Mouse (Mus musculus) kidney, embryonic 15.5 days (tissue): ENCODE data around the gene Endod1. TPM values are rescaled to one million over a fixed set of nuclear protein-coding genes. Genes with fewer than 3 reads are reported as not detected.

Source experiments
- ATAC-seq: fragments of 200-750 bp; cut with Nextera tagmentation; replicated peaks from 2 replicates; pipeline ENCODE4 v1.8.0; 2017; ENCODE audit warnings: moderate TSS enrichment; ENCODE audit not compliant: low FRiP score
- H3K27ac ChIP-seq: fragments of 300-500 bp; sonication (generic); 2 replicates; pipeline ENCODE4 v1.5.1; 2015; ENCODE audit warnings: mild to moderate bottlenecking, inconsistent platforms
- H3K27me3 ChIP-seq: fragments of 300-500 bp; sonication (generic); 2 replicates; pipeline ENCODE4 v1.6.1; 2015; ENCODE audit warnings: inconsistent platforms
- H3K36me3 ChIP-seq: fragments of 300-500 bp; sonication (generic); 2 replicates; pipeline ENCODE4 v1.6.1; 2015; ENCODE audit warnings: inconsistent platforms
- H3K4me1 ChIP-seq: fragments of 300-500 bp; sonication (generic); 2 replicates; pipeline ENCODE4 v1.6.1; 2015; ENCODE audit warnings: inconsistent platforms
- H3K4me2 ChIP-seq: fragments of 300-500 bp; sonication (generic); 2 replicates; pipeline ENCODE4 v1.6.1; 2015; ENCODE audit warnings: moderate library complexity, mild to moderate bottlenecking, inconsistent platforms
- H3K4me3 ChIP-seq: fragments of 300-500 bp; sonication (generic); replicated peaks from 2 replicates; pipeline ENCODE4 v1.5.1; 2015; ENCODE audit warnings: mild to moderate bottlenecking, inconsistent platforms
- H3K9ac ChIP-seq: fragments of 300-500 bp; sonication (generic); 2 replicates; pipeline ENCODE4 v1.6.1; 2015; ENCODE audit warnings: mild to moderate bottlenecking, inconsistent platforms
- H3K9me3 ChIP-seq: fragments of 300-500 bp; sonication (generic); replicated peaks from 2 replicates; pipeline ENCODE4 v1.6.1; 2016; ENCODE audit warnings: inconsistent platforms
- WGBS: fragments of 180-500 bp; shearing (Covaris S2); methylation state at CpG from one replicate; pipeline ENCODE4 v1.1.7; 2015; ENCODE audit warnings: mixed read lengths; 5-methylcytosine and 5-hydroxymethylcytosine counted together
- polyA plus RNA-seq: library from polyadenylated mRNA; unstranded; fragments of >200 nt; fragmentation: Nextera tagmentation; extraction: Ambion mirVana; gene quantifications from 2 replicates; pipeline ENCODE4 v1.2.1, GENCODE M21; 2015

Endod1 gene
- polyA plus RNA-seq, 1 experiment from 2014 or later = 13.3 TPM

DNA sequence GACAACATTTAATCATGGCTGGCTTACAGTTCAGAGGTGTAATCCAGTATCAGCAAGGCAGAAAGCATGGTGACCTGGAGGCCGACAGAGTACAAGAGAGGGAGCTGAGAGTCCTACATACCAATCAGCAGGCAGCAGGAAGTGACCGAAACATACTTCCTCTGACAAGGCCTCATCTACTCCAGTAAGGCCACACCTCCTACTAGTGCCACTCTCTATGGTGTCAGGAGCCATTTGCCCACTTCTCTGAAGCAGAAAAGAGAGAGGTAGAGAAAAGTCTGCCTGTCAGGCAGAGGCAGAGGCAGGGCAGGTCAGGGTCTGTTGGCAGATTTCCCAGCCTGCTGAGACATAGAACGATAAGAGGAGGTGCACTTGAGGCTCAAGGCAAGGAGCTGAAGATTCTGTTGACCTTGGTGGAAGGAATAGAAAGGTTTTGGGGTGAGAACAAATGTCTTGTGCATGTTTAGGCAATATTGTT lies 10.6 kb upstream of the Endod1 start:
- H3K4me3 ChIP-seq = no peak overlapping the region
- H3K36me3 ChIP-seq = no peaks in the 10 kb centered on the region
- no peaks in the 10 kb centered on the region for H3K9me3 ChIP-seq
- no peaks in the 10 kb centered on the region for H3K27me3 ChIP-seq
- WGBS = 78% methylated on average over 3 of the region's 3 CpGs
- no peaks in the 10 kb centered on the region for H3K4me1 ChIP-seq
- H3K9ac ChIP-seq = no peak overlapping the region
- no peak overlapping the region for H3K4me2 ChIP-seq
- H3K27ac ChIP-seq = no peak overlapping the region
- no peak for ATAC-seq

DNA sequence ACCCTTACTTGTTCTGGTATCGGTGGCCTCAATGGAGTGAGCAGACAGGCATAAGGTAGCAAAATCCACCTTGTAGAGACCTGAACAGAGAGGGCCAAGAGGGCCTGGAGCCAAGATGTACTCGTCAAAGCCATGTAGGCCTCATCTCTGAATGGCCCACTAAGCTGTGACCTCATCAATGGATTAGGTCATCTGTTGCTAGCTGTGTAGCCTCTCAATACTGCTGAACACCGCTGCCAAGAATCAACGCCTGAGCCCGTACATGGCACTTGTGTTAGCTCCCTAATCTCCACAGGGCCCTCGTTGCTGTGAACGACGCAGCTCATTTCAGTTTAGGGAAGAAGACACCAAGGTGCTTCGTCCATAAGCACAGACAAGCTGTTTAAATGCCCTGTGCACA lies 10.0 kb upstream of the Endod1 start:
- Histone ChIP-seq H3K4me3 (no peak overlapping the region), H3K9me3 (no peaks in the 10 kb centered on the region), H3K27me3 (no peaks in the 10 kb centered on the region), H3K4me1 (no peaks in the 10 kb centered on the region), H3K4me2 (no peak overlapping the region), H3K36me3 (no peaks in the 10 kb centered on the region), H3K27ac (no peak overlapping the region), H3K9ac (no peak overlapping the region)
- ATAC-seq = no peak
- 92% methylated on average over 9 of the region's 9 CpGs for WGBS

DNA sequence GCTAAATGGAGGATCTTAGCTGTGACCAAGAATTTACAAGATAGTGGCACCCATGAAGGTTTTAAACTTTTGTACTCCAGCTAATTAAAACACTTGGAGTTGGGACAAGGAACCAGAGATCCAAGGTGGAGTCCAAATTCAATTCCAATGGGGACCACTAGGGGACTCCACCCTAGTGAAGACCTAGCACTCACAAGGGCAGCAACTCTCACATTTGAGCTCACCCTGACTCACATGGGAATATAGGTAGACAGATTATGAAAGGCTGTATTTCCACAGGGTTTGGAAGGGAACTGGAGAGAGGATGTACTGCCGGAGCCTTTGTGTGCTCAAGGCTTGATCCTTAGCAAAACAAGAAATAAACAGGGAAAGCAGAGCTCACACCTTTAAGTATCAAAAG lies 9.0 kb upstream of the Endod1 start:
- Histone ChIP-seq H3K9me3 (no peaks in the 10 kb centered on the region), H3K4me1 (no peaks in the 10 kb centered on the region), H3K4me2 (no peak overlapping the region), H3K9ac (no peak overlapping the region), H3K27me3 (no peaks in the 10 kb centered on the region), H3K27ac (no peak overlapping the region), H3K36me3 (no peaks in the 10 kb centered on the region), H3K4me3 (no peak overlapping the region)
- WGBS = 89% methylated on average over 1 of the region's 1 CpGs
- no peak for ATAC-seq

DNA sequence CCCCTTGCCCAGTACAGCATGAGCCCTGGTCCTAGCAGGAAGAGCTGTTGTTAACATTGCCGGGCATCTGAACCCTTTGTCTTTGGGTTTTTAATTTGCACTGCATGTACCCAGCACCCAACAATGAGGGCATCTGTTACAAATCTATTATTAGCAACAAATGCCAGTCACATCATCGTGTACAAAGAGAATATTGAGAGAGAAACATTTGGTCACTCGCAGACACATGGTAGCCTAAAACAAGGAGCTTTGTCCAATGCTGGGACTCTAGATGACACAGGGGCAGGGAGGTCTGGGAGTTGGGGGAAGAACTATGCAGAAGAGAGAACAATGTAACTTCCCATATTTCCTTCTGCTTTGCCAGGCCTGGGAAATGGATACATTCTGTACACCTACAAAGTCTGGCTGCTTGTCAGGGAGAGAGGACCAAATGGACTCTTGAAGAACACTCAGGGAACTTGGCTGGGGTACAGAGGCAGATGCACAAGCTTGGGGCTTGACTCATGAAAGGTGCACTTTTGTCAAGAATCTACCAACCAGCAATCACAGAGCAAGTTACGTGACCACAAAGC lies 7.8 kb upstream of the Endod1 start:
- ATAC-seq = no peak
- Histone ChIP-seq H3K27ac (no peak overlapping the region), H3K4me3 (no peak overlapping the region), H3K4me2 (no peak overlapping the region), H3K9me3 (no peaks in the 10 kb centered on the region), H3K9ac (no peak overlapping the region), H3K36me3 (no peaks in the 10 kb centered on the region), H3K4me1 (no peaks in the 10 kb centered on the region), H3K27me3 (no peaks in the 10 kb centered on the region)
- WGBS = 80% methylated on average over 4 of the region's 4 CpGs

DNA sequence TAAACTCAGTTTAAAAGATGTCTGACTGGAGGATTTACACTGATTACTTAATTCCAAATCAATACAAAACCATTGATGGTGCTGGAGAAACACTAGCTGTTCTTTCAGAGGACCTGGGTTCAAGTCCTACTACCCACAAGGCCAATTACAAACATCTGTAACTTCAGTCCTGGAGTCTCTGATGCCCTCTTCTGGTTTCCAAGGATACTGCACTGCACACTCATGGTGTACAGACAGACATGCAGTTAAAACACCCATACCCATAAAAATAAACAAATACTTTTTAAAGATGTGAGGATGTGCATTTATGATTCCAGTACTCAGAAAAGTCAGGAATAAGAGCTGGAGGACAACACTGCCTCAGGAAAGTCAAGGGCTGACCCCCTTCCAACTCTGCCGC lies 6.7 kb upstream of the Endod1 start:
- Histone ChIP-seq H3K36me3 (no peaks in the 10 kb centered on the region), H3K4me3 (no peak overlapping the region), H3K9me3 (no peaks in the 10 kb centered on the region), H3K27me3 (no peaks in the 10 kb centered on the region), H3K9ac (no peak overlapping the region), H3K27ac (no peak overlapping the region), H3K4me2 (no peak overlapping the region), H3K4me1 (no peaks in the 10 kb centered on the region)
- WGBS = 97% methylated on average over 1 of the region's 1 CpGs
- no peak for ATAC-seq

DNA sequence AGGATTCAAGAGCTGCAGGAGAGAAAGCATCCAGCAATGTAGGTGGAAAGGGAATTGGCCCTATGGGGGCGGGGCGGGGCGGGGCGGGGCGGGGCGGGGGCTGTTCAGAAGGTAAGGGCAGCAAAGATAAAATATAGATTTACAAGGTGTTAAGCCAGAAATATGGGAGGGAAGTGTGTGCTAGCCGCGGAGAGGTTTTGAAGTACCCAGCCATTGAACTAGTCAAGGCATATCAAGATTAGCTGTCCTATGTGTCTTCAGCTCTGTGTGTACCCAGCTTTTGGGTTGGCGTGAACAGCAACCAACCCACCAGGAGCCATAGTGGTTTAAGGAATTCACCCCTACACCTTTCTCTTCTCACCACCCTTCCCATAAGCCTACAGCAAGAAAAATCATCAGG lies 5.5 kb upstream of the Endod1 start:
- Histone ChIP-seq H3K9me3 (no peaks in the 10 kb centered on the region), H3K4me3 (no peak overlapping the region), H3K4me2 (no peak overlapping the region), H3K27ac (no peak overlapping the region), H3K9ac (no peak overlapping the region), H3K27me3 (0 out of 2 replicates have a peak, but pooled peaks cover 3% of the 10 kb centered on the region), H3K36me3 (no peaks in the 10 kb centered on the region), H3K4me1 (peaks cover 6% of the 10 kb centered on the region)
- 70% methylated on average over 9 of the region's 9 CpGs for WGBS
- no peak for ATAC-seq

DNA sequence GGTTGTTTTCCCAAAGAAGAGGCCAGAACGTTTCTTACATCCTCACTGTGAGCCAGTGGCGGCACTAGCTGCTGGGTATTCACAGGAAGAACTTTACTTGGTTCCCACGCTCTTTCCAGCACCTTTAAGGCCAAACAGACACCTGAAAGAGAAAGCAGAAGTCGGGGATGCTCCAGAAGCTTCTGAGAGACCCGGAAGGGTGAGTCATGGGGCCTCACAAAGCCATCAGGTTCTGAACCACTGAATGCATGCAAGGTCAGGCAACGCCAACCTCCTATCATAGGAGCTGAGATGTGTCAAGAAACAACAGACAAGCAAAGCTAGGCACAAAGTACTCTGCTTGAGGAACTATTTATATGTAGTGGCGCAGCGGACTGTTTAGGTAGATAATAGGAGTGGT lies 4.4 kb upstream of the Endod1 start:
- no peak overlapping the region for H3K4me3 ChIP-seq
- 78% methylated on average over 8 of the region's 8 CpGs for WGBS
- no peak for ATAC-seq

DNA sequence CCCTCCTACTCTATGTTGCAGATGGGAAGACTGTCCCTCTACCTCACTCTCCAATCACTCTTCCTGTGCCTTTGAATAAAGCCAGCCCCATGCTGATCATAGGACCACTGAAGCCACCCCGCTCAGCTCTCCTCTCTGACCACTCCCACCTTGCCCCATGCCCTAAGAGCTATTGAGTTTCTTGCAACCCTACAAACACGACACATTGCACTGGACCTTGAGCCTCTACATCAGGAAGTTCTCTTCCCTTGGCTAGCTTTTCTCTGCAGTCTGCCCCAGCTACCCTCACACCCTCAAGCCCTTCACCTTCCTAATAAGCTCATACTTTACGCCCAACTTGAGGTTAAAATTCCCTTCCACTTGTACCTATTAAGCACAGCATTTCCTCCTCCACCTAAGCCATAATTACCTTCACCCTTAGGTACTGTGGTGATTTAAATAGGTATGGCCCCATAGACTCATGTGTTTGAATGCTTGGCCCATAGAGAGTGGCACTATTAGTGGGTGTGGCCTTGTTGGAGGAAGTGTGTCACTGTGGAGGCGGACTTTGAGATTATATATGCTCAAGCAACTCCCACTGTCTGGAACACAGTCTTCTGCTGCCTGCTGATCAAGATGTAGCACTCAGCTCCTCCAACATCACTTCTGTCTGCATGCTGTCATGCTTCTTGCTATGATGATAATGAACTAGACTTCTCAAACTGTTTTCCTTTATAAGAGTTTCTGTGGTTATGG lies 2.0 kb upstream of the Endod1 start:
- H3K4me1 ChIP-seq = peaks cover 20% of the 10 kb centered on the region
- no peak overlapping the region for H3K9ac ChIP-seq
- no peaks in the 10 kb centered on the region for H3K36me3 ChIP-seq
- H3K4me2 ChIP-seq = no peak overlapping the region
- WGBS = 82% methylated on average over 4 of the region's 4 CpGs
- H3K9me3 ChIP-seq = no peaks in the 10 kb centered on the region
- no peak overlapping the region for H3K4me3 ChIP-seq
- no peak overlapping the region for H3K27ac ChIP-seq
- H3K27me3 ChIP-seq = 0 out of 2 replicates have a peak, but pooled peaks cover 3% of the 10 kb centered on the region
- no peak for ATAC-seq

More for the DNA sequence above, 4.4 kb upstream of the Endod1 start:
- H3K9ac ChIP-seq = no peak overlapping the region
- H3K4me2 ChIP-seq = no peak overlapping the region
- no peaks in the 10 kb centered on the region for H3K36me3 ChIP-seq
- H3K9me3 ChIP-seq = no peaks in the 10 kb centered on the region
- 0 out of 2 replicates have a peak, but pooled peaks cover 3% of the 10 kb centered on the region for H3K27me3 ChIP-seq
- H3K4me1 ChIP-seq = peaks cover 11% of the 10 kb centered on the region
- H3K27ac ChIP-seq = no peak overlapping the region

DNA sequence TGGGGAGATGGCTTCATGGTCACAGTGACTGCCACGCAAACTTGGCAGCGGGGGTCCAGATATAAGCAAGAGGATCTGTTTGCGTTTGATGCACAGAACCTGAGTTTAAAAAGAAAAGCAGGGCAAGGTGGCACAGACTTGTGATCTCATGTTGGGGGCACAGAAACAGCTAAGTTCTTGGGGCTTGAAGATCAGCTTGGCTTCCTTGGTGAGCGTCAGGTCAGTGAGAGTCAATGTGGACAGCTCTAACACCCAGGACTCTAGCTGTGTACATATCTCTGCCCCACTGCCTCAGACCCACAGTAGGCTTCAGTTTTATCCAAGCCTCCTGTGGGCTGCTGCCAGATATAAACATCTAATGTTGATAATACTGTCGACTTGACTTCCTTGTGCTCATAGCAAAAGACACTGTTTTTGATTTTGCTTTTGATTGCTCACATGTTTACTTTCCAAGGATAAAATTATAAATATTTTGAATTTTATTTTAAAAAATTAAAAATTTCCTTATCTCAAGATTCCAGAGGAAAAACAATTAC lies 1.0 kb upstream of the Endod1 start:
- no peak overlapping the region for H3K27ac ChIP-seq
- no peak for ATAC-seq
- WGBS = 79% methylated on average over 5 of the region's 5 CpGs
- peaks cover 20% of the 10 kb centered on the region for H3K4me1 ChIP-seq
- no peaks in the 10 kb centered on the region for H3K36me3 ChIP-seq
- peak overlapping the region; percentile 91 for H3K4me2 ChIP-seq
- no peak overlapping the region for H3K4me3 ChIP-seq
- H3K9ac ChIP-seq = no peak overlapping the region
- H3K27me3 ChIP-seq = 0 out of 2 replicates have a peak, but pooled peaks cover 3% of the 10 kb centered on the region
- H3K9me3 ChIP-seq = no peaks in the 10 kb centered on the region

DNA sequence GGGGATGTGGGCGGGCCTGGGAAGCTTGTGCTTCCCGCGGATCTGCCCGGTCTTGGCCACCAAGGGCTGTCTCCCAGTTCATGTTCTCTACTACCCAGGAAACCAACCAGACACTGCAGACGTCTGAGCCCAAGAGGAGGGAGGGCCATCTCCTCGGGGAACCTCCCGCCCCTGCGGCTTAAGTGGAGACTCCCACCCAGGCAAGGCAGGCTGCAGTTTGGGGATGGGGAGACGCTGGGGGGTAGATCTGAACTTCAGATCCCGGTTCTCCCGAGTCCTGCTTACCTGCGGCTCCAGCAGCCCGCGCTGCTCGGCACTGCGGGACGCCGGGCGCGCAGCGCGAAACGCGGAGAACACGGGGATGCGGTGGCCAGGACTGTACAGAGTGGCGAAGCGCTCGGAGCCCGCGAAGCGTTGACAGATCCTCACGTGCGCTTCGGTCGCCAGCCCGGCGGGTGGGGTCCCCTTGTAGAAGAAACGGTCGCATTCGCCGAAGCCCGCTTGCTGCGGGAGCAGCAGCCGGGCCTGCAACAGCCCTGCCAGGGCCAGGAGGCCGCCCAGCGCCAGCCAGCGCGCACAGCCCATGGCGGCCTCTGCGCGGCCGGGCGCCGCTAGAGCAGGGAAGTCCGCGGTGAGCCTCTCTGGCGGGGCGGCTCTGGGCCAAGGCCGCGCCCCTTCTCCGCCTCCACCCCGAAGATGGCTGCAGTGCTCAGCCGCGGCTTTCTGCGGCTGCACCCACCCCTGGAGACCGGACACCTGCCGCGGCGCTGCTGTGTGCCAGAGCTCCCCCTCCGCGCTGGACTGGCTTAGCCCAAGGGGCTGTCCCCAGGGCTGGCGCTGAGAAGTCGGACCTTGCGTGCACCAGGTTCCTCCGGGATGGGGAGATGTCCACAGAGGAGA lies 671 bp downstream of the Endod1 start:
- peak overlapping the region; percentile 91 for H3K4me2 ChIP-seq
- under 1% methylated on average over 76 of the region's 76 CpGs for WGBS
- 0 out of 2 replicates have a peak, but pooled peaks cover 3% of the 10 kb centered on the region for H3K27me3 ChIP-seq
- H3K4me1 ChIP-seq = peaks cover 22% of the 10 kb centered on the region
- no peaks in the 10 kb centered on the region for H3K9me3 ChIP-seq
- H3K36me3 ChIP-seq = no peaks in the 10 kb centered on the region
- peak overlapping the region; percentile 72 for H3K27ac ChIP-seq
- peak overlapping the region; percentile 56 for H3K9ac ChIP-seq
- H3K4me3 ChIP-seq = peak overlapping the region; percentile 60
- peak; percentile 98 for ATAC-seq

DNA sequence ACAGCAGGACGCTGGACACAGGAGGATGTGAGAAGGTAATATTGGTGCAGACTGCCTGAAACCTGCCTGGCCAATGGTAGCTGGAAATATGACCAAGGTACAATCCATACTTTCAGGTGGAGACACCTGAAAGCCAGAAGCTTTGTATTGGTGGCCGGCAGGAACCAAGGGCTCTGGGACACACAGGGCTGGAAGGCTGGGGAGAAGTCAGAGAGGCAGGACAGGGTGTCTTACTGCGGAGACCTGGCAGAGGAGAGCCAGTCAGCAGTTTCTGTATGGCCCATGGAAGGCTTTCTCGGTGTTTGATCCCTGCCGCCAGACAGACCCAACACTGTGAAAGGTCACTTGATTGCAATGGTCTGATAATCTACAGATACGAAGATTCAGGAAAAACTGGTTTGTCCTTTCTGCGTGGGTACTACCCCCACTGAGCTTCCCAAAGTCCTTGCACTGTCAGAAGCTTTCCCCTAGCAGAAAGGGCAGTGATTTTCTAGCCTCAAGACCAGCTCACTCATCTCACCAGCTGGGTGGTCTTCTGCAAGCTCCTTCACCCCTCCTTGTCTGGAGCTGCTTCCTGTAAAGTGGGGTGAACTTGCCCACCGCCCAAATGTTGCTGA lies 1.4 kb downstream of the Endod1 start:
- H3K4me2 ChIP-seq = peak overlapping the region; percentile 91
- no peak for ATAC-seq
- H3K4me1 ChIP-seq = peaks cover 22% of the 10 kb centered on the region
- 0 out of 2 replicates have a peak, but pooled peaks cover 3% of the 10 kb centered on the region for H3K27me3 ChIP-seq
- H3K4me3 ChIP-seq = peak overlapping the region; percentile 60
- no peaks in the 10 kb centered on the region for H3K9me3 ChIP-seq
- 25% methylated on average over 8 of the region's 8 CpGs for WGBS
- H3K27ac ChIP-seq = peak overlapping the region; percentile 72
- H3K9ac ChIP-seq = peak overlapping the region; percentile 56
- H3K36me3 ChIP-seq = no peaks in the 10 kb centered on the region
